Mouse (Mus musculus) urinary bladder, postnatal 14 days (tissue): ENCODE measurements at regions not wholly inside any gene's neighbourhood (a gene's known extent, or its start where the extent isn't known, plus 50 kb on each side); places are given as distances from the start of the nearest gene placed in this dataset.
A peak's percentile ranks its signal among the peaks of the same experiment; 100 is the strongest.

ENCODE experiments used
- DNase-seq: peaks from one replicate; pipeline ENCODE4 v3.0.0; 2021; ENCODE audit warnings: low spot score

- DNase-seq, result no peak
Measured at GRCm38 (mm10) chr13:47751033-47751432, 510.0 kb upstream of the Id4 start.

GRCm38 (mm10) chr13:47764802-47765597 lies 496.0 kb upstream of the Id4 start:
- DNase-seq, result no peak

- DNase-seq, result no peak
Measured at GRCm38 (mm10) chr13:47768963-47769527, 492.0 kb upstream of the Id4 start.

GRCm38 (mm10) chr13:47777206-47778099 lies 483.6 kb upstream of the Id4 start:
- peak; percentile 41 for DNase-seq

- DNase-seq, result no peak
Measured at GRCm38 (mm10) chr13:47778218-47779009, 482.6 kb upstream of the Id4 start.

DNA sequence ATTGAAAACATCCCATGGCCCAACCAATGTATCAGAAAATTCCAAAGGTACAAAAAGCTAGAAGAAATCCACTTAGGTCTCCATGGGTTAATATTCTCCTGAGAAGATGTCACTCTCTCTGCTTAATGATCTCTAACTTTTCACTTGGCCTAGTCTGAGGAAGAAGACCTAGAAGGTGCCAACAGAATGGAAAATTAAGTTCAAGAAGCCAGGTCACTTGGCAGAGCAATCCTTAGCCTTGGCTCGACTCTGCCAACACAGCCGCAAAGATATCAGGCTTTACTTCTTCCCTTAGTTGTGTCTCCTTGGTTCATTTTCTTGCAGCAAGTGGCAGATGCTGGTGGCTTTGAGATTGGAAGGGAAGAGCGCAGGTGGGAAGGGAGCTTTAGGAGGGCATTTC lies 476.6 kb upstream of the Id4 start:
- no peak for DNase-seq

DNA sequence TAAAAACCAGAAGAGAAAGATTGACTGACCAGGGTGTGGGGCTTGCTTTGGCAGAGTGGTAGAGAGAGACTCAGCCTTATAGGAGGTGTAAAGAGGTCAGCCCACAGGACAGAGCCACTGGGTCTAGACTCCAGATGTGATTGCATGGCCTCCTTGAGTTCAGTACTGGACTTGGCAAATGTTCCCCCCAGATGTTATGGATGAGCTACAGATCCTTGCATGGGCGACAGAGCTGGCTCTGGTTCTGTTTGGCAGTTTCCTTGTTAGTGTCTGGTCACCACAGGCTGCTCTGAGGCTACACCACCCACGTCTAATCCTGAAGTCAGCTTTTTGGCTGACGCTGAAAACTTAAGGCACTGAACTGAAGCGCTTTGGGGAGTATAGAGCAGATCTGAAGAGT lies 463.2 kb upstream of the Id4 start:
- DNase-seq, result peak; percentile 39

DNA sequence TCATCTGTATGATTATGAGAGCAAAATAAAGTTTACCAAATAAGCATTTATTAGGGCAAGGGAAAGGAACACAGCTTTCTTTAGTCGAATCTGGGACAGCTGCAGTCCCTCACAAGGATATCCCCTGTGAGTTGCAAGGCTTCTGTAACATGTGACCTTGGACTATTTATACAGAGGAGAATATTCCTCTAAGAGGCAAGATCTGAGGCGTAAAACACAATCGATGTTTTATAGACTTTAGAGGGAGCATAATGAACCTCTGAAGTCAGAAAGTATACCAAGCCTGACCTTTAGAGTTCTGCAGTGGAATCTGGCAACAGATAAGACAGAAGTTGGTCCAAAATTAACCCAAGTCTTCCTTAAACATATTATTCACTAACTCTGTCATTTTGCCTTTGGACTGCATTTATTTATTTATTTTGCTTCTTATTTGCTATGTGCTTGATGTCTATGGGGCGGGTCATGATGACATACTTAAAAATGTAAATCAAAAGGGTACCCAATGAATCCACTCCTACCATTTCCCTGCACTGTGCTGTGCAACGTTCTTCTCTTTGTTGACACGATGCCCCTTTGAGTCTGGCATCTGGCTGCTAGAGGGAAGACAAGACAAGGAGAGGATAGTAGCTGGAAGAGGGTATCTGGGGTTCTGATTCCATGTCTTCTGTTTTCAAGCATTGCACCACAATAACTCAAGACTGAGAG lies 449.2 kb upstream of the Id4 start:
- DNase-seq, result peak; percentile 7

- DNase-seq, result peak; percentile 33
Measured at GRCm38 (mm10) chr13:47818924-47819564, 442.0 kb upstream of the Id4 start.

DNA sequence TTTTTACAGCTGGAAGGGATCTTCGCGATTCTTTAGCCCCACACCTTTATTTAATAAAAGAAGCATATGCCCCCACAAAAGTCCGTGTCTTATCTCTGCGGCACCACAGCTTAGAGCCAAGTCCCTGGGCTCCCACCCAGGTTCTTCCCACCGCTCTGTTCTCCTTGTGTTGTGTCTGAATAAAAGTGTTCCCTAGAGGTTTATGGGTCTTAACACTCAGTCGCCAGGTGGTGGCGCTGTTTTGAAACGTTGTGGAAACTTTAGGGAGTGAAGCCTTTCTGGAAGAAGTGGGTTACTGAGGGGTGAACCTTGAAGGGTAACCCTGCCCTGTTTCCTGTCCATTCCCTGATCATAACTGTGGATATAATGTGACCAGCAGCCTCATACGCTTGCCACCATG lies 424.5 kb upstream of the Id4 start:
- DNase-seq, result peak; percentile 56

- no peak for DNase-seq
Measured at GRCm38 (mm10) chr13:47842418-47842817, 418.6 kb upstream of the Id4 start.

DNA sequence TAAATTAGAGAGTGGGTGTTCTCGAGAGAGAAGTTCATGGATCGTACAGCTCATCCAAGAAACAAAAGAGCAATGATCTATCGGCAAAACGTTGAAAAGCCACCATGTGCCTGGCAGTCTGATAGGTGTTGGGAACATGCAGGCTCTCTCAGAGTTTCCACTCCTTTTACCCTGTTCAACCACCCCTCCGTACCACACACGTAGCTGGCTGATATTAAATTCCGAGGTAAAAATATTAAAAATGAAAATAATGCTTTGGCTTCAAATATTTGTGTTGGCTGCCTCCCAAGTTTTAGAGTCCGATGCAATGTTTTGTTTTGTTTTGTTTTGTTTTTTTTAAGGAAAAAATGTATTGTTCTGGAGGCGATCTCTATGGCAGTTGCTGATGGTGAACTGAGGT lies 418.0 kb upstream of the Id4 start:
- DNase-seq, result no peak

- DNase-seq, result no peak
Measured at GRCm38 (mm10) chr13:47843541-47844267, 417.3 kb upstream of the Id4 start.

DNA sequence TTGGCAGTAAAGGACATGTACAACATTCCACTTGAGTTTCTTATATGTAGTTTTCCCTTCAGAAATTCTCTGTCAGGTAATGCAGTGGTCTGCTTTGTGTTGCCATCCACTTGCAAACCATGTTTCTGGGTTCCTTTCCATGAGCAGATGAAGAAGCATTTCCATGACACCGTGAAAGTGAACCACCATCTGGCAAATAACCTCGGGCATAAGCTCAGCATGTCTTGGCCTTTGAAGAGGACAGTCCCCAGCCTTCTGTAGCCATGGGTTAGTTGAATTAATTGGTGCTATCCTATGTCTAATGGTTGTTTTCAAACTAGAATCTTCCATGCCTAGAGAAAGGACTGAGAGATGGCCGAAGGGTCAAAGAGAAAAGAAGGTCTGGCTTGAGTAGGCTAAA lies 414.3 kb upstream of the Id4 start:
- no peak for DNase-seq

DNA sequence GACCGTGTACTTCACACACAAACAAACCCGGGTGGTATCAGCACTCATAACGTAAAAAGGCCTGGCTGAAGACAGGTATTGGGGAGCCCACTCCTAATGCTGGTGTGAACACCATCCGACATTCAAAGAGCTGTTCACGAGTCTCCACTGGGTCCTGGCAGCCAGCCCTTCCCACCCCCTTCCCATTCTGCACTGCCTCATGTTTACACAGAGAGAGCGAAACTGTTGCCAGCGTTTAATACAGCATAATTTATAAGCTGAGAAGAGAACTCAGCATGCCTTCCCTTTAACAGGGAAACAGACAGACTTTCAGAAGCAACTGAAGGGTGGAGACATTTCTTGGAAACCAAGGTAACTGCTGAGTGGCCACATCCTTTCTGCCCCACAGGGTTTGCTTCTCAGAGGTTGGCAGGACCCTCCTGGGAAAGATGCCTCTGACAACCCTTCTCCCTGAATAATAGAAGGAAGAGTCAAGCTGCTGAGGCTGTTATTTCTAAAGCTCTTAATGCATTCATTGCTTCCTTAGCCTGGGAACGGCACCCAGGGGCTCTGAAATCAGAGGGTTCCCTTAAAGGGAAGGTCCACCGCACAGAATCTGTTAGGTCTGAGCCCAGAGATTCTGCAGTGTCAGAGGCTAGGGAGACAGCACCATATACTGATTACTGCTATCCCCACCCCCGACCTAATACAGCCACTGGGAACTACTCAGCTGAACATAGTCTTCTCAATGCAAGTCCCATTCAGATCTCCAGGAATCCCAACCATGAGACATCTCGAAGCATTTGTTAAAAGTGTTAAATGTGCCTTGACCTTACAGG lies 412.4 kb upstream of the Id4 start:
- peak; percentile 24 for DNase-seq

GRCm38 (mm10) chr13:47855422-47856108 lies 405.5 kb upstream of the Id4 start:
- no peak for DNase-seq

- DNase-seq, result no peak
Measured at GRCm38 (mm10) chr13:47858946-47859345, 402.1 kb upstream of the Id4 start.

DNA sequence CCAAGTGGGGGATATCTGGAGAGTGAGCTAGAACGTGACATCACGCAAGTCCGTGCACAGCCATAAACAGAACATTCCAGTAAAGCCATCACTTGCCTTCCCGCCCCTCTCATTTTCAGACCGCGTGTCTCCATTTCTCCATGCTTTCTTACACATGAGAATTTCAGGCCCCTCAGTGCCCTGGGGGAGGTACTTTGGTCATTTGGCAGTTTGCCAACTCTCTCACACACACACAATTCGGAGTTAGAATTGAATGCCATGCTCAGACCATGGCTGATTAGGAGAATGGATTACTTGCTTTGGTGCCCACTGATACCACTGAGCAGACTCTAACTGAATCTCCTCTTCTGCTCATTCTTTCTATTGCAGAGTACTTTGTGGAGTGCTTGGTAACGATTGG lies 400.7 kb upstream of the Id4 start:
- no peak for DNase-seq

DNA sequence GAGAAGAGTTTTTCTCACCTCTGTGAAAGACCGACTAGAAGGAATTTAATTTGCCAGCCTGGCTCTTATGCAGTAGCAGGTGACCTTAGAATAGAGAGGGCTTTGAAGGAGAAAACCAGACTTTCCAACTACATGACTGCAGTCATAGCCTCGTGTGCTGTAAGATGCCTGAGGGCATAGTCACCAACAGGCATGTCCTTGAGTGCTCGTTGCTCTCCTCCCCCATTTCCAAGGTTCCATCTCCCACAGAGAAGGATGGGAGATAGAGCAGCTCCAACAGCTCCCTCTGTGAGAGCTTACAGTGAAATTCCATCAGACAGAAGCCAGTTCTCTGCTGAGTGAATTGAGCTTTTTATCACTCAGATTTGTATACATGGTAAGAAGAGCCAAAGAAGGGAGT lies 398.1 kb upstream of the Id4 start:
- no peak for DNase-seq
